12 mouse cellular contexts compared by ENCODE assay signal in the genomic region with DNA sequence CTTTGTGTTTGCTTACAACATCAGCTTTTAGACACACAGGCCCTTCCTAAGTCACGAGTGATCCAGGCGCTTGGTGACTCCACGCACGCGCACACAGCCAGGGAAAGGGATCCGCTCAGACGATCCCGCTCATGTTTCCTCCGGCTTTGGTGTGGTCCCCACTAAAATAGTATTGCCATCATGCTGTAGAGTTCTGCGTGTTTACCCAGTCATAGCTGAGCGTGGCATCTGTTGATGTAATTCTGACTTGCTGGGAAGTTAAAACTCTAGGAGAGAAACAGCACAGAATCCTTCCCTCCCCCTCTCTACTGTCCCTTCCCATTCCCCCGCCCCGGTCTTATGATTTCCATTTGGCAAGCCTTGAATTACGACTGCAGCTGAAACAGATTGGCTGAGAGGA. TPM values are rescaled to one million over a fixed set of nuclear protein-coding genes. Genes with fewer than 3 reads are reported as not detected.
DNase-seq lines count a peak whose midpoint lies in the region; ATAC-seq and TF ChIP-seq lines count a peak whose summit lies in the region.
"Had no signal": no experiment of that assay in that cellular context is flagged by ENCODE, and none has a peak within 500 bp of the region (broad histone marks: within the 10 kb centered on the region; RNA-seq: fewer than 3 reads in every experiment).

No protein-coding gene starts in this region.

- H3K27ac ChIP-seq in forebrain, embryonic 14.5 days (ENCODE audit: low read depth, low read length) = no peak overlapping the region
- no peak overlapping the region for H3K27ac ChIP-seq in forebrain, embryonic 10.5 days
- no peak overlapping the region for H3K27ac ChIP-seq in lung, embryonic 14.5 days (ENCODE audit: low read depth)
- H3K27ac ChIP-seq: intestine, embryonic 15.5 days; liver, embryonic 13.5 days; midbrain, embryonic 13.5 days; stomach, embryonic 15.5 days had no signal

- no peaks in the 10 kb centered on the region for H3K27me3 ChIP-seq in forebrain, embryonic 14.5 days (replicated peaks; ENCODE audit: control insufficient read depth, insufficient read depth, low read length)
- no peaks in the 10 kb centered on the region for H3K27me3 ChIP-seq in forebrain, embryonic 10.5 days (ENCODE audit: poor library complexity, severe bottlenecking)
- no peaks in the 10 kb centered on the region for H3K27me3 ChIP-seq in lung, embryonic 14.5 days (ENCODE audit: insufficient read depth, low read length)
- H3K27me3 ChIP-seq: intestine, embryonic 15.5 days; liver, embryonic 13.5 days; midbrain, embryonic 13.5 days; stomach, embryonic 15.5 days had no signal

- TF ChIP-seq CTCF in lung, embryonic 14.5 days (IDR thresholded peaks at IDR 0.05; ENCODE audit: low read depth) = no peak

- H3K4me3 ChIP-seq in forebrain, embryonic 14.5 days (ENCODE audit: low read depth, low read length) = no peak overlapping the region
- H3K4me3 ChIP-seq in forebrain, embryonic 10.5 days = no peak overlapping the region
- no peak overlapping the region for H3K4me3 ChIP-seq in lung, embryonic 14.5 days (ENCODE audit: low read depth, low read length)
- H3K4me3 ChIP-seq: intestine, embryonic 15.5 days; liver, embryonic 13.5 days; midbrain, embryonic 13.5 days; stomach, embryonic 15.5 days had no signal

- 76% methylated on average over 14 of the region's 14 CpGs for WGBS in forebrain, embryonic 14.5 days
- WGBS in forebrain, embryonic 10.5 days = 87% methylated on average over 14 of the region's 14 CpGs
- 65% methylated on average over 14 of the region's 14 CpGs for WGBS in lung, embryonic 14.5 days

- H3K9me3 ChIP-seq in forebrain, embryonic 14.5 days (replicated peaks; ENCODE audit: control insufficient read depth, low read length) = no peaks in the 10 kb centered on the region
- no peaks in the 10 kb centered on the region for H3K9me3 ChIP-seq in forebrain, embryonic 10.5 days
- no peaks in the 10 kb centered on the region for H3K9me3 ChIP-seq in lung, embryonic 14.5 days (ENCODE audit: low read depth, low read length)
- H3K9me3 ChIP-seq: intestine, embryonic 15.5 days; liver, embryonic 13.5 days; midbrain, embryonic 13.5 days; stomach, embryonic 15.5 days had no signal

- peak; percentile 32 for DNase-seq in forebrain, embryonic 14.5 days (ENCODE audit: low spot score)
- DNase-seq in forebrain, embryonic 10.5 days (ENCODE audit: extremely low spot score, low spot score) = no peak
- DNase-seq in lung, embryonic 14.5 days = peak; percentile 43
- DNase-seq in lung, adult 18-20 months = no peak
- DNase-seq in layer of hippocampus, postnatal 10 days (ENCODE audit: low spot score in 2 of 2) = peak; percentile 39 to 51
- peak; percentile 59 for DNase-seq in right cerebral cortex, postnatal 4 days
- DNase-seq in thymus, adult 18-20 months = no peak
- DNase-seq in thymus, postnatal 36 days = no peak
- DNase-seq: liver, embryonic 13.5 days had no signal

- H3K4me1 ChIP-seq in forebrain, embryonic 14.5 days (ENCODE audit: control insufficient read depth, insufficient read depth, low read length) = no peaks in the 10 kb centered on the region
- no peaks in the 10 kb centered on the region for H3K4me1 ChIP-seq in forebrain, embryonic 10.5 days
- no peaks in the 10 kb centered on the region for H3K4me1 ChIP-seq in lung, embryonic 14.5 days (ENCODE audit: insufficient read depth)
- H3K4me1 ChIP-seq: midbrain, embryonic 13.5 days had no signal

- H3K4me2 ChIP-seq in forebrain, embryonic 14.5 days (ENCODE audit: low read length) = no peak overlapping the region
- H3K4me2 ChIP-seq in lung, embryonic 14.5 days = no peak overlapping the region
- H3K4me2 ChIP-seq: intestine, embryonic 15.5 days; liver, embryonic 13.5 days; midbrain, embryonic 13.5 days; stomach, embryonic 15.5 days had no signal

- ATAC-seq in forebrain, embryonic 14.5 days = peak; percentile 18; the same call in 1 of the 2 replicates
- no peak; the same call in 1 of the 2 replicates for ATAC-seq in lung, embryonic 14.5 days (ENCODE audit: insufficient read depth)
- ATAC-seq: intestine, embryonic 15.5 days; midbrain, embryonic 13.5 days had no signal

- no peak overlapping the region for H3K9ac ChIP-seq in forebrain, embryonic 14.5 days (ENCODE audit: low read length)
- no peak overlapping the region for H3K9ac ChIP-seq in lung, embryonic 14.5 days
- H3K9ac ChIP-seq: intestine, embryonic 15.5 days; liver, embryonic 13.5 days; midbrain, embryonic 13.5 days; stomach, embryonic 15.5 days had no signal

- no peaks in the 10 kb centered on the region for H3K36me3 ChIP-seq in forebrain, embryonic 14.5 days (ENCODE audit: control insufficient read depth, insufficient read depth, low read length)
- no peaks in the 10 kb centered on the region for H3K36me3 ChIP-seq in forebrain, embryonic 10.5 days (replicated peaks)
- no peaks in the 10 kb centered on the region for H3K36me3 ChIP-seq in lung, embryonic 14.5 days (ENCODE audit: insufficient read depth)
- H3K36me3 ChIP-seq: intestine, embryonic 15.5 days; liver, embryonic 13.5 days; midbrain, embryonic 13.5 days; stomach, embryonic 15.5 days had no signal

RNA-seq across cellular contexts. Expression of gene Tgfbr1, which starts 40.3 kb away (rescaled TPM):
- polyA plus RNA-seq in forebrain, embryonic 14.5 days (2014; fragmentation: Nextera tagmentation; extraction: Ambion mirVana) = 43.1 and 43.9 TPM in 2 replicates
- polyA plus RNA-seq in forebrain, embryonic 10.5 days (2016; fragmentation: Nextera tagmentation; extraction: Ambion mirVana) = 87.0 and 94.6 TPM in 2 replicates
- 36.6 and 38.4 TPM in 2 replicates for polyA plus RNA-seq in lung, embryonic 14.5 days (2014; fragmentation: Nextera tagmentation; extraction: Ambion mirVana)
- total RNA-seq in layer of hippocampus, postnatal 10 days (2021) = 10 to 100 TPM; 24.3 to 26.8 TPM

Comparison
In these comparisons a context has a peak if more than half of its experiments do, and no peak if none do; other contexts are left out.
1. DNase-seq: peak in forebrain, embryonic 14.5 days (single experiment), lung, embryonic 14.5 days (single experiment), layer of hippocampus, postnatal 10 days (2 of 2) and right cerebral cortex, postnatal 4 days (single experiment); none in forebrain, embryonic 10.5 days (single experiment), lung, adult 18-20 months (0 of 2), thymus, adult 18-20 months (0 of 2) and thymus, postnatal 36 days (0 of 2).